Comparison of ENCODE assay signal across 32 mouse cellular contexts in the genomic region with DNA sequence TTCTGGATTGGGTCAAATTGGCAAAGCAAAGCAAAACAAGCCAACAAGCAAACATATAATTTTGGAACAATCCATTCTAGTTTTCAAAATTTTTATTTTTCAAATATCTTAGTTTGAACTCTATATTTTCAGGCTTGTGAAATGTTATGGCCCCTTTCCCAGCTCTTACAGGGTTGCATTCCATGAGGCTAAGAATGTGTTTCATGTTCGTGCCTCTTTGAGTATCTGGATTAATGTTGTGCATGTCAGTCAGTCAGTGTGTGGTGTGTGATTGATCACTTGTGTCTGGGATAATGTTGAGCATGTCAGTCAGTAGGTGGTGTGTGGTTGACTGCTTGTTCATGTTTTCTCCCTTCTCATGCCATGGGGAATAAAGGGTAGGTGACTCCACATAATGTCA. TPM values are rescaled to one million over a fixed set of nuclear protein-coding genes. Genes with fewer than 3 reads are reported as not detected.
"Had no signal": no experiment of that assay in that cellular context is flagged by ENCODE, and none has a peak within 500 bp of the region (broad histone marks: within the 10 kb centered on the region; RNA-seq: fewer than 3 reads in every experiment).

No protein-coding gene starts in this region.

- H3K27ac ChIP-seq: heart, adult 2 months; heart, embryonic 13.5 days; heart, embryonic 15.5 days; hindbrain, embryonic 13.5 days; hindbrain, embryonic 15.5 days; hindbrain, postnatal 0 days; layer of hippocampus, adult 2 months; limb, embryonic 13.5 days; limb, embryonic 15.5 days; liver, embryonic 14.5 days had no signal

- H3K4me2 ChIP-seq: heart, embryonic 11.5 days; heart, embryonic 13.5 days; heart, embryonic 15.5 days; hindbrain, embryonic 13.5 days; hindbrain, embryonic 15.5 days; limb, embryonic 13.5 days; limb, embryonic 15.5 days; liver, embryonic 12.5 days had no signal

- H3K27me3 ChIP-seq: heart, embryonic 13.5 days; heart, embryonic 15.5 days; hindbrain, embryonic 13.5 days; hindbrain, embryonic 15.5 days; limb, embryonic 13.5 days; limb, embryonic 15.5 days; liver, embryonic 12.5 days had no signal

- H3K4me3 ChIP-seq: heart, adult 2 months; heart, embryonic 13.5 days; heart, embryonic 15.5 days; hindbrain, embryonic 13.5 days; hindbrain, embryonic 15.5 days; layer of hippocampus, adult 2 months; limb, embryonic 13.5 days; limb, embryonic 15.5 days; liver, embryonic 12.5 days had no signal

- H3K9me3 ChIP-seq: heart, embryonic 13.5 days; heart, embryonic 15.5 days; hindbrain, embryonic 13.5 days; hindbrain, embryonic 15.5 days; limb, embryonic 13.5 days; limb, embryonic 15.5 days; liver, embryonic 12.5 days had no signal

- ATAC-seq: hindbrain, postnatal 0 days; intestine, embryonic 16.5 days; liver, embryonic 12.5 days had no signal

- DNase-seq: gastrocnemius, postnatal 14 days; gastrocnemius, postnatal 36 days; heart, adult 11 months; heart, adult 2 months; heart, postnatal 14 days; heart, postnatal 36 days; kidney, adult 11 months; kidney, adult 8-10 months; kidney, postnatal 10 days; kidney, postnatal 25 days; kidney, postnatal 4 days; left cerebral cortex, postnatal 4 days had no signal

- H3K9ac ChIP-seq: heart, embryonic 13.5 days; heart, embryonic 15.5 days; hindbrain, embryonic 13.5 days; hindbrain, embryonic 15.5 days; limb, embryonic 13.5 days; limb, embryonic 15.5 days; liver, embryonic 12.5 days; liver, embryonic 14.5 days had no signal

- H3K4me1 ChIP-seq: heart, embryonic 13.5 days; heart, embryonic 15.5 days; hindbrain, embryonic 13.5 days; hindbrain, embryonic 15.5 days; limb, embryonic 13.5 days; limb, embryonic 15.5 days had no signal

- H3K36me3 ChIP-seq: heart, embryonic 13.5 days; heart, embryonic 15.5 days; hindbrain, embryonic 13.5 days; hindbrain, embryonic 15.5 days; limb, embryonic 13.5 days; limb, embryonic 15.5 days; liver, embryonic 12.5 days had no signal

RNA-seq across cellular contexts. Expression of a gene that starts 1.5 kb away (rescaled TPM):
- polyA plus RNA-seq: hindbrain, embryonic 13.5 days; hindbrain, embryonic 15.5 days; liver, adult 2 months had no signal

RNA-seq across cellular contexts. Expression of a gene that starts 37.5 kb away (rescaled TPM):
- total RNA-seq: gastrocnemius, adult 18-20 months; gastrocnemius, postnatal 14 days; gastrocnemius, postnatal 36 days; hindbrain, postnatal 0 days; layer of hippocampus, adult 2 months; layer of hippocampus, postnatal 25 days; left cerebral cortex, adult 18-20 months; left cerebral cortex, adult 8-10 months; left cerebral cortex, postnatal 25 days; left cerebral cortex, postnatal 4 days had no signal
- polyA plus RNA-seq: heart, embryonic 11.5 days; heart, embryonic 13.5 days; hindbrain, embryonic 11.5 days; hindbrain, embryonic 13.5 days; hindbrain, embryonic 15.5 days; hindbrain, postnatal 0 days; limb, embryonic 11.5 days; liver, embryonic 12.5 days had no signal
